ENCODE assay signal across 8 mouse cellular contexts in the genomic region with DNA sequence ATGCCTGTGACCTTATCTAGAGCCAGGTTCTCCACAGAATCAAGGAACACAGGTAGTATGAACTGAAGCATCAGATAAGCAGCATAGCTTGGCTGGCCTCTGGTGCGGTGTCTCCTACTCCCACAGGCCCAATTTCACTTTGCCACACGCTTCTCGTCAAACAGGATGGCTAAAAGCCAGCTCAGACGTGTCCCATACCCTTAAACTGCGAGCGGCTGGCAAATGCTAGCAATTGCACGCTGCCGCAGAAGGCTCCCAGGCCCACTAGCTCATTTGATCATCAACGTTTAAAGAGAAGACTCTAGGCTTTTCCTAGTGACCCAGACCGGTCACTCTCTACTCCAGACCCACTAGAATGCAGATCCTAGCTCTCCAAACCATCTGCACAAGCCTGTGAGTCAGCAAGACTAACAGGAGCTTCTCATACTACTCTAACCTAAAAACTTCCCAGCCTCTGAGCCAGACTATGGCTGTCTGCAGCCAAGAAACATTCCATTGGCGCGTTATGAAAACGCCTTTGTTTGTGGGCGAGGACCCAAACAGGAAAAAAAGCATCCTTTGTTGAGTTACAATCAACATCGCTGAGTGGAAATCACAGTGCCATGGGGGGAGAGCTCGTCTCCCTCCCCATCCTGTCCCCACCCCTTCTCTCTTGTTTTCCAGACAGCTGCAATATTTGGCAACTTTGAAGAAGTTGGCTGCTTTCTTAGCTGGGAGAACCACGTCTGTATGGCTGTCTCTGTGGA. TPM values are rescaled to one million over a fixed set of nuclear protein-coding genes. Genes with fewer than 3 reads are reported as not detected.
DNase-seq lines count a peak whose midpoint lies in the region; ATAC-seq lines count a peak whose summit lies in the region.
"Had no signal": no experiment of that assay in that cellular context is flagged by ENCODE, and none has a peak within 500 bp of the region (broad histone marks: within the 10 kb centered on the region; RNA-seq: fewer than 3 reads in every experiment).

No protein-coding gene starts in this region.

- no peak overlapping the region for H3K4me3 ChIP-seq in midbrain, embryonic 13.5 days (replicated peaks)
- no peak overlapping the region for H3K4me3 ChIP-seq in midbrain, embryonic 15.5 days
- H3K4me3 ChIP-seq in forebrain, embryonic 15.5 days: no peak overlapping the region

- H3K9ac ChIP-seq in midbrain, embryonic 13.5 days (replicated peaks): no peak overlapping the region
- no peak overlapping the region for H3K9ac ChIP-seq in midbrain, embryonic 15.5 days
- no peak overlapping the region for H3K9ac ChIP-seq in forebrain, embryonic 15.5 days (replicated peaks)

- H3K36me3 ChIP-seq in midbrain, embryonic 13.5 days: no peaks in the 10 kb centered on the region
- no peaks in the 10 kb centered on the region for H3K36me3 ChIP-seq in midbrain, embryonic 15.5 days (replicated peaks)
- H3K36me3 ChIP-seq in forebrain, embryonic 15.5 days: no peaks in the 10 kb centered on the region

- WGBS in midbrain, embryonic 13.5 days: 63% methylated on average over 17 of the region's 17 CpGs
- 66% methylated on average over 17 of the region's 17 CpGs for WGBS in midbrain, embryonic 15.5 days
- WGBS in forebrain, embryonic 15.5 days: 38% methylated on average over 17 of the region's 17 CpGs

- no peaks in the 10 kb centered on the region for H3K9me3 ChIP-seq in midbrain, embryonic 13.5 days
- no peaks in the 10 kb centered on the region for H3K9me3 ChIP-seq in midbrain, embryonic 15.5 days
- no peaks in the 10 kb centered on the region for H3K9me3 ChIP-seq in forebrain, embryonic 15.5 days

- ATAC-seq in midbrain, embryonic 13.5 days: no peak
- ATAC-seq in midbrain, embryonic 15.5 days (replicated peaks): no peak
- ATAC-seq in forebrain, embryonic 15.5 days (replicated peaks): 0 out of 2 replicates have a peak, but pooled peaks have one; percentile 33

- intact Hi-C loops in heart, postnatal 14 days (cut with DNase I): no loop called here

- 0 out of 2 replicates have a peak overlapping the region, but pooled peaks have one; percentile 19 for H3K27ac ChIP-seq in midbrain, embryonic 13.5 days
- H3K27ac ChIP-seq in midbrain, embryonic 15.5 days: no peak overlapping the region; the same call in 1 of the 2 replicates
- peak overlapping the region; percentile 35 for H3K27ac ChIP-seq in forebrain, embryonic 15.5 days (replicated peaks)

- H3K4me1 ChIP-seq in midbrain, embryonic 13.5 days (replicated peaks): peaks cover 16% of the 10 kb centered on the region
- H3K4me1 ChIP-seq in midbrain, embryonic 15.5 days: peaks cover 3% of the 10 kb centered on the region; the same call in 1 of the 2 replicates
- H3K4me1 ChIP-seq in forebrain, embryonic 15.5 days: peaks cover 23% of the 10 kb centered on the region

- peak; percentile 67 to 80 for DNase-seq in heart, postnatal 14 days
- DNase-seq in layer of hippocampus, postnatal 36 days: peak; percentile 55 to 61
- peak; percentile 82 for DNase-seq in skeletal muscle tissue, adult 2 months (ENCODE audit: low read depth, low spot score)
- no peak for DNase-seq in ovary, postnatal 36 days (ENCODE audit: low spot score)

- no peaks in the 10 kb centered on the region for H3K27me3 ChIP-seq in midbrain, embryonic 13.5 days
- H3K27me3 ChIP-seq in midbrain, embryonic 15.5 days (replicated peaks): 0 out of 2 replicates have a peak, but pooled peaks cover 3% of the 10 kb centered on the region
- no peaks in the 10 kb centered on the region for H3K27me3 ChIP-seq in forebrain, embryonic 15.5 days

- H3K4me2 ChIP-seq in midbrain, embryonic 13.5 days (replicated peaks): no peak overlapping the region
- no peak overlapping the region for H3K4me2 ChIP-seq in midbrain, embryonic 15.5 days
- H3K4me2 ChIP-seq in forebrain, embryonic 15.5 days (replicated peaks): no peak overlapping the region

RNA-seq across cellular contexts. Expression of a gene that starts 3.5 kb away (rescaled TPM):
- 1.1 and 1.8 TPM in 2 replicates for polyA plus RNA-seq in midbrain, embryonic 13.5 days (2015; fragmentation: Nextera tagmentation; extraction: Ambion mirVana)
- 1.7 and 2.0 TPM in 2 replicates for polyA plus RNA-seq in midbrain, embryonic 15.5 days (2015; fragmentation: Nextera tagmentation; extraction: Ambion mirVana)
- 1.9 and 2.7 TPM in 2 replicates for polyA plus RNA-seq in forebrain, embryonic 15.5 days (2015; fragmentation: Nextera tagmentation; extraction: Ambion mirVana)
- total RNA-seq in heart, postnatal 14 days (2021): 10 to 100 TPM; 21.9 to 25.7 TPM
- total RNA-seq in layer of hippocampus, postnatal 36 days (2021): 10 to 100 TPM; 40.9 to 47.4 TPM

RNA-seq across cellular contexts. Expression of a gene that starts 17.3 kb away (rescaled TPM):
- polyA plus RNA-seq in midbrain, embryonic 13.5 days (2015; fragmentation: Nextera tagmentation; extraction: Ambion mirVana): not detected in 2 replicates
- not detected in 2 replicates for polyA plus RNA-seq in midbrain, embryonic 15.5 days (2015; fragmentation: Nextera tagmentation; extraction: Ambion mirVana)
- polyA plus RNA-seq in forebrain, embryonic 15.5 days (2015; fragmentation: Nextera tagmentation; extraction: Ambion mirVana): not detected in 2 replicates
- not detected for total RNA-seq in heart, postnatal 14 days (2021)
- not detected for total RNA-seq in layer of hippocampus, postnatal 36 days (2021)
- polyA plus RNA-seq: spleen, adult 2 months had no signal

RNA-seq across cellular contexts. Expression of a gene that starts 22.4 kb away (rescaled TPM):
- 350 and 359 TPM in 2 replicates for polyA plus RNA-seq in midbrain, embryonic 13.5 days (2015; fragmentation: Nextera tagmentation; extraction: Ambion mirVana)
- polyA plus RNA-seq in midbrain, embryonic 15.5 days (2015; fragmentation: Nextera tagmentation; extraction: Ambion mirVana): 309 and 330 TPM in 2 replicates
- polyA plus RNA-seq in forebrain, embryonic 15.5 days (2015; fragmentation: Nextera tagmentation; extraction: Ambion mirVana): 322 and 334 TPM in 2 replicates
- total RNA-seq in heart, postnatal 14 days (2021): 100 to 1,000 TPM; 577 to 610 TPM
- total RNA-seq in layer of hippocampus, postnatal 36 days (2021): 100 to 1,000 TPM; 203 to 209 TPM

RNA-seq across cellular contexts. Expression of a gene that starts 30.4 kb away (rescaled TPM):
- polyA plus RNA-seq in midbrain, embryonic 13.5 days (2015; fragmentation: Nextera tagmentation; extraction: Ambion mirVana): not detected in 2 replicates
- 0.34 TPM in 1 of 2 replicates, not detected in the other for polyA plus RNA-seq in midbrain, embryonic 15.5 days (2015; fragmentation: Nextera tagmentation; extraction: Ambion mirVana)
- polyA plus RNA-seq in forebrain, embryonic 15.5 days (2015; fragmentation: Nextera tagmentation; extraction: Ambion mirVana): 0.46 TPM in 1 of 2 replicates, not detected in the other
- under 1 TPM in 1 of 2 experiments, not detected in 1; 0.43 TPM for total RNA-seq in heart, postnatal 14 days (2021)
- not detected for total RNA-seq in layer of hippocampus, postnatal 36 days (2021)

RNA-seq across cellular contexts. Expression of a gene that starts 37.8 kb away (rescaled TPM):
- 303 and 324 TPM in 2 replicates for polyA plus RNA-seq in midbrain, embryonic 13.5 days (2015; fragmentation: Nextera tagmentation; extraction: Ambion mirVana)
- 322 and 335 TPM in 2 replicates for polyA plus RNA-seq in midbrain, embryonic 15.5 days (2015; fragmentation: Nextera tagmentation; extraction: Ambion mirVana)
- polyA plus RNA-seq in forebrain, embryonic 15.5 days (2015; fragmentation: Nextera tagmentation; extraction: Ambion mirVana): 292 and 313 TPM in 2 replicates
- total RNA-seq in heart, postnatal 14 days (2021): 100 to 1,000 TPM; 197 to 205 TPM
- 100 to 1,000 TPM; 138 to 139 TPM for total RNA-seq in layer of hippocampus, postnatal 36 days (2021)
